10 mouse cellular contexts compared by ENCODE assay signal in the genomic region with DNA sequence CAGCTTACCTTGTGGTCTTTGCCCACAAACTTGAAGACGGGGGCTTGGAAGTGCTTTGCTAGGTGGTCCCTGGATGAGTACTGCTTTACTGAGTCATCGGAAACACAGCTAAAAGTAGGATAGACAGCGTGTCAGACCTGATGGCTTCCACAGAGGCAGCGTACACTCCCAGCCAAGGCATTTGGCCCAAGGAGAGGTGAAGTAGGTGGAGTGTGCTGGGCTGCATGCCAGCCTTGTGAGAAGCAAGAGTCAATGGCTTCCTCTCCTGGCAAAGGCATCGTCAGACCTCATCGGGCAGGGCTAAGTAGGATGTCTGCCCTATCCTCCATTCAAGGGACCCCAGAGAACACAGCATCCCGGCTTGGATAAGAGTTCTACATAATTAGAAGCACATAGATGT. TPM values are rescaled to one million over a fixed set of nuclear protein-coding genes. Genes with fewer than 3 reads are reported as not detected.
DNase-seq lines count a peak whose midpoint lies in the region; ATAC-seq lines count a peak whose summit lies in the region.
"Had no signal": no experiment of that assay in that cellular context is flagged by ENCODE, and none has a peak within 500 bp of the region (broad histone marks: within the 10 kb centered on the region; RNA-seq: fewer than 3 reads in every experiment).

No protein-coding gene starts in this region.

- no peaks in the 10 kb centered on the region for H3K4me1 ChIP-seq in midbrain, embryonic 11.5 days (ENCODE audit: control insufficient read depth, insufficient read depth, low read length)

- no peak overlapping the region for H3K4me3 ChIP-seq in midbrain, embryonic 11.5 days (ENCODE audit: low read depth, low read length)
- H3K4me3 ChIP-seq: erythroblast, embryonic 14.5 days had no signal

- no peak overlapping the region for H3K9ac ChIP-seq in midbrain, embryonic 11.5 days (ENCODE audit: low read length)

- intact Hi-C loops in gastrocnemius, postnatal 14 days (cut with DNase I; ENCODE audit: low total_unique reads): no loop called here

- H3K9me3 ChIP-seq in midbrain, embryonic 11.5 days (ENCODE audit: control insufficient read depth, low read length): no peaks in the 10 kb centered on the region

- H3K27me3 ChIP-seq in midbrain, embryonic 11.5 days (ENCODE audit: control insufficient read depth, insufficient read depth, low read length): no peaks in the 10 kb centered on the region

- H3K36me3 ChIP-seq in midbrain, embryonic 11.5 days (ENCODE audit: control insufficient read depth, insufficient read depth, low read length): no peaks in the 10 kb centered on the region

- ATAC-seq in activated CD4-positive, CD25-positive, alpha-beta regulatory T cell, adult 4 months: no peak
- ATAC-seq in midbrain, embryonic 11.5 days (ENCODE audit: low FRiP score): no peak

- WGBS in midbrain, embryonic 11.5 days: 93% methylated on average over 7 of the region's 7 CpGs

- H3K27ac ChIP-seq in midbrain, embryonic 11.5 days (ENCODE audit: low read depth, low read length): no peak overlapping the region
- H3K27ac ChIP-seq: macrophage had no signal

- peak; percentile 40 for DNase-seq in MN1 (ENCODE audit: low spot score)
- DNase-seq in adrenal gland, postnatal 10 days: peak; percentile 76
- DNase-seq in gastrocnemius, postnatal 14 days: peak; percentile 80
- DNase-seq in kidney, postnatal 25 days: peak; percentile 75 to 85
- DNase-seq in midbrain, embryonic 11.5 days (ENCODE audit: low spot score, missing footprints): no peak
- DNase-seq in layer of hippocampus, adult 18-20 months (ENCODE audit: low spot score in 2 of 2): no peak
- DNase-seq in layer of hippocampus, adult 9-11 months: no peak

- no peak overlapping the region for H3K4me2 ChIP-seq in midbrain, embryonic 11.5 days

RNA-seq across cellular contexts. Expression of gene Oit3, which starts 16.2 kb away (rescaled TPM):
- total RNA-seq in adrenal gland, postnatal 10 days (2021): 10 to 100 TPM in 1 of 2 experiments, 1 to 10 TPM in 1; 5.1 to 10.2 TPM
- under 1 TPM; 0.51 to 0.58 TPM for total RNA-seq in gastrocnemius, postnatal 14 days (2021)
- polyA plus RNA-seq in activated CD4-positive, CD25-positive, alpha-beta regulatory T cell, adult 4 months (2017; shearing (Covaris generic)): not detected
- 0.38 and 0.48 TPM in 2 replicates for polyA plus RNA-seq in midbrain, embryonic 11.5 days (2014; fragmentation: Nextera tagmentation; extraction: Ambion mirVana)
- total RNA-seq in layer of hippocampus, adult 18-20 months (2021): under 1 TPM in 1 of 2 experiments, not detected in 1; 0.32 TPM

RNA-seq across cellular contexts. Expression of gene Pla2g12b, which starts 21.9 kb away (rescaled TPM):
- 10 to 100 TPM in 1 of 2 experiments, 1 to 10 TPM in 1; 5.0 to 15.8 TPM for total RNA-seq in adrenal gland, postnatal 10 days (2021)
- total RNA-seq in gastrocnemius, postnatal 14 days (2021): under 1 TPM in 1 of 2 experiments, not detected in 1; 0.45 TPM
- polyA plus RNA-seq in activated CD4-positive, CD25-positive, alpha-beta regulatory T cell, adult 4 months (2017; shearing (Covaris generic)): not detected
- polyA plus RNA-seq in midbrain, embryonic 11.5 days (2014; fragmentation: Nextera tagmentation; extraction: Ambion mirVana): 0.21 TPM in 1 of 2 replicates, not detected in the other
- total RNA-seq in layer of hippocampus, adult 18-20 months (2021): not detected
- polyA plus RNA-seq: erythroblast, embryonic 14.5 days; macrophage had no signal

RNA-seq across cellular contexts. Expression of gene Gm10273, which starts 29.9 kb away (rescaled TPM):
- 100 to 1,000 TPM; 123 to 136 TPM for total RNA-seq in adrenal gland, postnatal 10 days (2021)
- total RNA-seq in gastrocnemius, postnatal 14 days (2021): 100 to 1,000 TPM; 106 to 119 TPM
- 10 to 100 TPM; 37.3 to 71.3 TPM for polyA plus RNA-seq in activated CD4-positive, CD25-positive, alpha-beta regulatory T cell, adult 4 months (2017; shearing (Covaris generic))
- 2.4 and 3.3 TPM in 2 replicates for polyA plus RNA-seq in midbrain, embryonic 11.5 days (2014; fragmentation: Nextera tagmentation; extraction: Ambion mirVana)
- 10 to 100 TPM; 32.2 to 36.8 TPM for total RNA-seq in layer of hippocampus, adult 18-20 months (2021)

Comparison
In these comparisons a context has a peak if more than half of its experiments do, and no peak if none do; other contexts are left out.
1. DNase-seq: peak in MN1 (single experiment), adrenal gland, postnatal 10 days (single experiment), gastrocnemius, postnatal 14 days (single experiment) and kidney, postnatal 25 days (2 of 2); none in midbrain, embryonic 11.5 days (single experiment), layer of hippocampus, adult 18-20 months (0 of 2) and layer of hippocampus, adult 9-11 months (single experiment).
2. RNA of gene Pla2g12b, which starts 21.9 kb away (total RNA-seq): 5.0 to 15.8 TPM in adrenal gland, postnatal 10 days; 0.45 TPM in gastrocnemius, postnatal 14 days and not detected in layer of hippocampus, adult 18-20 months; every median in the first group is over 4 times any median in the second.